Mouse (Mus musculus) MEL (cell line): Measurements from ENCODE around the gene Nfe2l2. TPM values are rescaled to one million over a fixed set of nuclear protein-coding genes. Genes with fewer than 3 reads are reported as not detected.

Experiments used
- DNase-seq: peaks from one replicate; pipeline ENCODE4 v3.0.0; 2011; ENCODE audit warnings: low read depth, low spot score
- H3K27ac ChIP-seq: 2 replicates; pipeline ENCODE4 v1.5.1; 2012; ENCODE audit warnings: low read depth, mild to moderate bottlenecking, control low read depth, low read length, moderate library complexity; ENCODE audit not compliant: control insufficient read depth
- H3K27me3 ChIP-seq, 2 experiments: fragments of 150-350 bp in 1 of 2; sonication (generic) in 1 of 2; 2 replicates each; pipeline ENCODE4 v1.6.1; 2012; ENCODE audit warnings: low read length in 2 of 2, mild to moderate bottlenecking in 2 of 2, improper control_type of control experiment in 1 of 2, moderate library complexity in 1 of 2; ENCODE audit not compliant: insufficient read depth in 2 of 2, control insufficient read depth in 1 of 2
- H3K36me3 ChIP-seq, 2 experiments: 2 replicates each; pipeline ENCODE4 v1.6.1; 2012 to 2014; ENCODE audit warnings: low read length in 2 of 2, improper control_type of control experiment in 1 of 2, inconsistent platforms in 1 of 2, mild to moderate bottlenecking in 1 of 2; ENCODE audit not compliant: insufficient read depth in 2 of 2, control insufficient read depth in 1 of 2
- H3K4me1 ChIP-seq, 2 experiments: fragments of 150-350 bp in 1 of 2; sonication (generic) in 1 of 2; 2 replicates each; pipeline ENCODE4 v1.6.1; 2012; ENCODE audit warnings: low read length in 2 of 2, improper control_type of control experiment in 1 of 2, mild to moderate bottlenecking in 1 of 2; ENCODE audit not compliant: insufficient read depth in 2 of 2, control insufficient read depth in 1 of 2
- H3K4me3 ChIP-seq, 2 experiments: fragments of 150-350 bp in 1 of 2; sonication (generic) in 1 of 2; 2 replicates each; pipeline ENCODE4 v1.5.1; 2012; ENCODE audit warnings: low read depth in 2 of 2, low read length in 2 of 2, mild to moderate bottlenecking in 2 of 2, moderate library complexity in 2 of 2, control low read depth in 1 of 2, improper control_type of control experiment in 1 of 2; ENCODE audit not compliant: control insufficient read depth in 1 of 2, insufficient read depth in 1 of 2
- H3K79me2 ChIP-seq: 2 replicates; pipeline ENCODE4 v1.6.1; 2012; ENCODE audit warnings: mild to moderate bottlenecking, low read length, moderate library complexity; ENCODE audit not compliant: control insufficient read depth, poor library complexity, insufficient read depth
- H3K9ac ChIP-seq: 2 replicates; pipeline ENCODE4 v1.6.1; 2012; ENCODE audit warnings: low read depth, mild to moderate bottlenecking, control low read depth, low read length, moderate library complexity; ENCODE audit not compliant: control insufficient read depth, poor library complexity, severe bottlenecking
- H3K9me3 ChIP-seq: fragments of 150-350 bp; sonication (generic); replicated peaks from 2 replicates; pipeline ENCODE4 v1.6.1; 2012; ENCODE audit warnings: mild to moderate bottlenecking, low read length, improper control_type of control experiment, moderate library complexity; ENCODE audit not compliant: insufficient read depth
- ELF1 ChIP-seq: IDR thresholded peaks from 2 replicates; pipeline ENCODE4 v1.6.1; 2014; ENCODE audit warnings: low read depth, mild to moderate bottlenecking, inconsistent platforms, low read length, improper control_type of control experiment, moderate library complexity
- ETS1 ChIP-seq: IDR thresholded peaks from 2 replicates; pipeline ENCODE4 v1.6.1; 2012; ENCODE audit warnings: low read depth, mild to moderate bottlenecking, inconsistent platforms, low read length, improper control_type of control experiment, moderate library complexity
- GABPA ChIP-seq: IDR thresholded peaks from 2 replicates; pipeline ENCODE4 v1.6.1; 2012; ENCODE audit warnings: low read depth, mild to moderate bottlenecking, inconsistent platforms, low read length, improper control_type of control experiment, moderate library complexity
- JUND ChIP-seq: IDR thresholded peaks from 2 replicates; pipeline ENCODE4 v1.6.1; 2011; ENCODE audit warnings: low read depth, mild to moderate bottlenecking, improper control_type of control experiment, low read length
- MAFK ChIP-seq: IDR thresholded peaks from 2 replicates; pipeline ENCODE4 v1.6.1; 2011; ENCODE audit warnings: low read depth, mild to moderate bottlenecking, low read length, improper control_type of control experiment, borderline replicate concordance
- MAZ ChIP-seq: IDR thresholded peaks from 2 replicates; pipeline ENCODE4 v1.6.1; 2012; ENCODE audit warnings: low read depth, mild to moderate bottlenecking, inconsistent platforms, low read length, improper control_type of control experiment
- MYC ChIP-seq: IDR thresholded peaks from 2 replicates; pipeline ENCODE4 v1.6.1; 2011; ENCODE audit warnings: low read depth, mild to moderate bottlenecking, low read length, improper control_type of control experiment, moderate library complexity
- NRF1 ChIP-seq: IDR thresholded peaks from 2 replicates; pipeline ENCODE4 v1.6.1; 2014; ENCODE audit warnings: low read depth, mild to moderate bottlenecking, inconsistent platforms, low read length, improper control_type of control experiment, moderate library complexity; ENCODE audit not compliant: poor library complexity, insufficient read depth, severe bottlenecking
- RAD21 ChIP-seq: IDR thresholded peaks from 2 replicates; pipeline ENCODE4 v1.6.1; 2011; ENCODE audit warnings: mild to moderate bottlenecking, low read depth, low read length, improper control_type of control experiment
- RCOR1 ChIP-seq: IDR thresholded peaks from 2 replicates; pipeline ENCODE4 v1.6.1; 2012; ENCODE audit warnings: low read depth, mild to moderate bottlenecking, inconsistent platforms, low read length, improper control_type of control experiment
- SMC3 ChIP-seq: IDR thresholded peaks from 2 replicates; pipeline ENCODE4 v1.6.1; 2011; ENCODE audit warnings: low read depth, low read length, improper control_type of control experiment
- TBP ChIP-seq: IDR thresholded peaks from 2 replicates; pipeline ENCODE4 v1.8.0; 2011; ENCODE audit warnings: low read depth, low read length, improper control_type of control experiment
- USF1 ChIP-seq: IDR thresholded peaks from 2 replicates; pipeline ENCODE4 v1.6.1; 2014; ENCODE audit warnings: low read depth, mild to moderate bottlenecking, inconsistent platforms, low read length, improper control_type of control experiment, moderate library complexity
- USF2 ChIP-seq, 2 experiments: IDR thresholded peaks; 2 replicates each; pipeline ENCODE4 v1.6.1; 2011 to 2012; ENCODE audit warnings: improper control_type of control experiment in 2 of 2, low read length in 2 of 2, borderline replicate concordance in 1 of 2, inconsistent platforms in 1 of 2, low read depth in 1 of 2, mild to moderate bottlenecking in 1 of 2; ENCODE audit not compliant: insufficient read depth in 1 of 2
- ZKSCAN1 ChIP-seq: IDR thresholded peaks from 2 replicates; pipeline ENCODE4 v1.6.1; 2012; ENCODE audit warnings: low read depth, mild to moderate bottlenecking, inconsistent platforms, low read length, improper control_type of control experiment, moderate library complexity
- polyA plus RNA-seq, 2 experiments: library from polyadenylated mRNA; stranded (reverse) in 1 of 2; unstranded in 1 of 2; fragments of >175 nt in 1 of 2; fragments of >200 nt in 1 of 2; gene quantifications; 2 replicates each; pipeline versions ENCODE4 v1.2.1 to v1.2.4; 2012; ENCODE audit warnings: low replicate concordance in 2 of 2, low read depth in 1 of 2; ENCODE audit not compliant: insufficient read length in 2 of 2, insufficient read depth in 1 of 2, missing spikeins in 1 of 2
- total RNA-seq: library from RNA; depleted of rRNA; stranded (reverse); fragments of 300-350 nt; gene quantifications from 2 replicates; pipeline ENCODE4 v1.2.3, GENCODE M21; 2012

Gene Nfe2l2
- total and polyA plus RNA-seq, 3 experiments: 42.1 to 59.1 TPM; not detected in 1

DNA sequence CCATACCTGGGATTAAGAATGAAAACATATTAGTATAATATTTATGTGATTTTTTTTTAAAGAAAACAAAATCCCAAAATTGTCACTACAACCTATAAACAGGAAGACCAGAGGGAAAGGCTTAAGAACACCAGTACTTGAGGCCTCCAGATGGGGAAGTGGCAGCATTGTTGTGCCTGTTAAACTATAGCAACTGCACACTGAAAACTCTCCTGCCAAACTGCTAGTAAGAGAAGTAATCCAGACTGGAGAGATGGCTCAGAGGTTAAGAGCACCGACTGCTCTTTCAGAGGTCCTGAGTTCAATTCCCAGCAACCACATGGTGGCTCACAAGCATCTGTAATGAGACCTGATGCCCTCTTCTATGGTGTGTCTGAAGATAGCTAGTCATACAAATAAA lies 54.0 kb downstream of the Nfe2l2 start:
- H3K9ac ChIP-seq: no peak overlapping the region
- H3K9me3 ChIP-seq: no peaks in the 10 kb centered on the region
- H3K27me3 ChIP-seq: no peaks in the 10 kb centered on the region
- H3K4me1 ChIP-seq: peaks cover 2 to 6% of the 10 kb centered on the region in 2 experiments; a peak in 3 of 4 replicates
- H3K4me3 ChIP-seq: no peak overlapping the region
- H3K27ac ChIP-seq: no peak overlapping the region
- H3K36me3 ChIP-seq: peaks cover 0 to 9% of the 10 kb centered on the region in 2 experiments; a peak in 2 of 4 replicates
- no peaks in the 10 kb centered on the region for H3K79me2 ChIP-seq
- TF ChIP-seq TBP: peak; percentile 71
- no peak for TF ChIP-seq MAZ
- no peak for TF ChIP-seq GABPA
- TF ChIP-seq ETS1: no peak
- TF ChIP-seq MAFK: no peak
- DNase-seq: peak; percentile 60

GRCm38 (mm10) chr2:75645251-75645650 lies 59.2 kb downstream of the Nfe2l2 start:
- H3K4me1 ChIP-seq: no peaks in the 10 kb centered on the region
- H3K36me3 ChIP-seq: no peaks in the 10 kb centered on the region; a peak in 1 of 4 replicates
- TF ChIP-seq MAZ: no peak
- TF ChIP-seq MYC: no peak
- TF ChIP-seq RAD21: no peak
- TF ChIP-seq USF1: no peak
- TF ChIP-seq NRF1: no peak
- TF ChIP-seq ELF1: no peak
- no peak for TF ChIP-seq USF2 (IDR thresholded peaks at IDR 0.05; ENCODE audit: borderline replicate concordance in 1 of 2, insufficient read depth in 1 of 2, low read depth in 1 of 2, low read length in 2 of 2)
- no peak for TF ChIP-seq RCOR1
- H3K9me3 ChIP-seq: no peaks in the 10 kb centered on the region
- no peak overlapping the region for H3K4me3 ChIP-seq
- no peak for DNase-seq
- no peaks in the 10 kb centered on the region for H3K27me3 ChIP-seq
- no peak overlapping the region for H3K27ac ChIP-seq
- no peak overlapping the region for H3K9ac ChIP-seq
- no peaks in the 10 kb centered on the region for H3K79me2 ChIP-seq

DNA sequence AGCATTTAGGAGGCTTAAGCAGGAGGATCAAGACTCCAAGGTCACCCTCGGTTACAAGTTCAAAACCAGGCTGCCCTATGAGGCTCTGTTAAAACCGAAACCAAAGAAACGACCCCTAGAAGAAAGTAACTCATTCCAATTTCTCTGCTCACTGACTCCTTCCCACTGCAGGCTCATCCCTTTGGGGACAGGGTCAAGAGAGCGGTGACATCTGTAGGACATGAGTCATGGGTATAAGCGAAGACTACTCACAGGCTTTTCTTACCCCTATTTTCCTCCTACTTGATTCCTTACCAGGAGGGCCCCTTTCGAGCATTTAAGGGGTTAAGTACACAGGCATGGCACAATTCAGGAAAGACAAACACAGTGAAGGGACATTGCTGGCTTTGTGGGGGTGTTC lies 60.5 kb downstream of the Nfe2l2 start:
- DNase-seq: no peak
- H3K4me3 ChIP-seq: no peak overlapping the region
- TF ChIP-seq ZKSCAN1: no peak
- no peak for TF ChIP-seq MYC
- no peak for TF ChIP-seq USF1
- no peak for TF ChIP-seq JUND
- no peak for TF ChIP-seq SMC3
- H3K4me1 ChIP-seq: no peaks in the 10 kb centered on the region
- H3K27me3 ChIP-seq: no peaks in the 10 kb centered on the region
- H3K27ac ChIP-seq: no peak overlapping the region
- H3K9ac ChIP-seq: no peak overlapping the region
- H3K79me2 ChIP-seq: no peaks in the 10 kb centered on the region
- no peaks in the 10 kb centered on the region; a peak in 1 of 4 replicates for H3K36me3 ChIP-seq
- H3K9me3 ChIP-seq: no peaks in the 10 kb centered on the region
